Mouse (Mus musculus): ENCODE results near the gene Cd276. TPM values are rescaled to one million over a fixed set of nuclear protein-coding genes. Genes with fewer than 3 reads are reported as not detected.

The Cd276 gene
- total RNA-seq, 1 experiment = 23.4 TPM

DNA sequence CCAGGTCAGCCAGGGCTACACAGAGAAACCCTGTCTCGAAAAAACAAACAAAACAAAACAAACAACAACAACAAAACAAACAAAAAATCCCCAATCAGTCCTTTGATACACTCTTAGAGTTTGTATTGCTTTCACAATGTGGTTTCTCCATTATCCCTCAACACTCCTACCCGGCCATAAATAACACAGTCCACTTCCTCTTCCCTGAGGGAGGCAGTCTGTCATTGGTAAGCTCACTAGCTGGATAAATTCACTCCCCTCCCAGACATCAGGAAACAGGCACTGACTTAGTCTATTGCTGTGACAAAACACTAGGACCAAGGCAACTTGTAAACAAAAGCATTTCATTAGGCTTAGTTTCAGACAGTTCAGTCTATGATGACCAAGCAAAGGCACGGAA lies 5.0 kb upstream of the Cd276 start:
- H3K4me3 ChIP-seq (ENCODE audit: insufficient read depth in 1 of 2, low read depth in 1 of 2, low read length in 2 of 2, poor library complexity in 1 of 2, severe bottlenecking in 1 of 2) = no peak overlapping the region
- no peak overlapping the region for H3K27ac ChIP-seq (ENCODE audit: insufficient read depth, low read depth, low read length, poor library complexity, severe bottlenecking)
- in situ Hi-C loops (cut with MboI; ENCODE audit: low sequenced_read_pairs in 2 of 2, unreplicated experiment in 2 of 2) = no loop called here
- H3K4me1 ChIP-seq (ENCODE audit: control insufficient read depth in 2 of 2, insufficient read depth in 2 of 2, low read length in 2 of 2, poor library complexity in 1 of 2) = peaks cover 8 to 12% of the 10 kb centered on the region in 2 experiments
- H3K36me3 ChIP-seq (ENCODE audit: control insufficient read depth, insufficient read depth, low read length, poor library complexity, severe bottlenecking) = no peaks in the 10 kb centered on the region
- H3K9me3 ChIP-seq (ENCODE audit: control insufficient read depth, insufficient read depth, low read depth, low read length) = no peaks in the 10 kb centered on the region
- H3K9ac ChIP-seq (ENCODE audit: insufficient read depth, low read depth, low read length, poor library complexity, severe bottlenecking) = no peak overlapping the region
- TF ChIP-seq CHD2 (IDR thresholded peaks at IDR 0.05; ENCODE audit: low read depth, low read length) (no peak), ZC3H11A (IDR thresholded peaks at IDR 0.05; ENCODE audit: borderline replicate concordance, low read depth, low read length) (no peak), HCFC1 (IDR thresholded peaks at IDR 0.05; ENCODE audit: borderline replicate concordance, insufficient read depth, low read length) (no peak), ZNF384 (IDR thresholded peaks at IDR 0.05; ENCODE audit: low read depth, low read length) (no peak), MAFK (IDR thresholded peaks at IDR 0.05; ENCODE audit: insufficient read depth, low read depth, low read length) (no peak)
- no peak for DNase-seq (ENCODE audit: low read depth, low spot score)

DNA sequence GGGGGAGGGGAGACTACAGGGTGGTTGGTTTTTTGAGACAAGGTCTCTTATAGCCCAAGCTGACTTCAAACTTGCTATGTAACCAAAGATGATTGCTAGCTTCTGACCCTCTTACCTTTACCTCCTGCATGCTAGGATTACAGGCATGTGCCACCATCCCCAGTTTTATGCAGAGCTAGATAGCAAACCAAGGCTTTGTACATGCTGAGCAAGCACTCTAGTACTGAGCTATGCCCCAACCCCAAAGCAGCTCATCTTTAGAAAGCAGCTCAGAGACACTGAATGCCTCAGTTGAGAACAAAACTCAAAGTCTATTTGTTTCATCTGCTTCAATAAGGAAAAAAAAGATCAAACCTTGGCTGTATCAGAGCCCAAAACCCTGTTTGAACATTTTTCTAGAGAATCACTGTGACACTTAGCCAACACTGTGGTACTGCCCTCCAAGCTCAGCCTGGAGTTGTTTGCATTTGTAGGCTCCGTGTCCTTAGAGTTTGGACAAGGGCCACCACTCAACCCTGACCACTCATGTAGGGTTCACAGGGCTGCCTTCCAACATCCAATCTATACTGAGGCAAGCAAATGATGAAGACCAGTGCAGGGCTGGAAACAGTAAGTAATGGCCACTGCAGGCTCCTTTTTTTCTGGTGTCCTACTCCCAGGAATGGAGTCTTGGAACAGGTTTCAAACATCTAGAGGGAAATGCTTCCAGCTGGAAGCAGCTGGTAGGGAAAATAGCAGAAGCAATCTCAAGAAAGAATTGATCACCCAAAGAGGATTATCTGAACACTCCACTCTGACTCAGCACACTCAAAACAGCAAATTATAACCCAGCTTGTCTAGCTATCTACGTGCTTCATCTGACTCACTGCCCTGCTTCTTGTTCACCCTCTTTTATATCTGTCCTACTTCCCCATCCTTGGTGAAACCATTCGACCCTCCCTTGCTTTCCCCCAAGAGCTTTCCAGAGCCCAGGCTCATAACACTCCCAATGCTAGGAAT lies 2.5 kb upstream of the Cd276 start:
- Histone ChIP-seq H3K27ac (ENCODE audit: insufficient read depth, low read depth, low read length, poor library complexity, severe bottlenecking) (no peak overlapping the region; the same call in 1 of the 2 replicates), H3K36me3 (ENCODE audit: control insufficient read depth, insufficient read depth, low read length, poor library complexity, severe bottlenecking) (no peaks in the 10 kb centered on the region), H3K4me3 (ENCODE audit: insufficient read depth in 1 of 2, low read depth in 1 of 2, low read length in 2 of 2, poor library complexity in 1 of 2, severe bottlenecking in 1 of 2) (no peak overlapping the region), H3K9me3 (ENCODE audit: control insufficient read depth, insufficient read depth, low read depth, low read length) (no peaks in the 10 kb centered on the region), H3K4me1 (ENCODE audit: control insufficient read depth in 2 of 2, insufficient read depth in 2 of 2, low read length in 2 of 2, poor library complexity in 1 of 2) (peaks cover 9 to 14% of the 10 kb centered on the region in 2 experiments), H3K9ac (ENCODE audit: insufficient read depth, low read depth, low read length, poor library complexity, severe bottlenecking) (no peak overlapping the region)
- no peak for DNase-seq (ENCODE audit: low read depth, low spot score)
- TF ChIP-seq CHD2 (IDR thresholded peaks at IDR 0.05; ENCODE audit: low read depth, low read length) = no peak
- no peak for TF ChIP-seq ZC3H11A (IDR thresholded peaks at IDR 0.05; ENCODE audit: borderline replicate concordance, low read depth, low read length)
- peak; percentile 58; the same call in 1 of the 2 replicates for TF ChIP-seq MAFK (IDR thresholded peaks at IDR 0.05; ENCODE audit: insufficient read depth, low read depth, low read length)
- in situ Hi-C loops (cut with MboI; ENCODE audit: low sequenced_read_pairs in 2 of 2, unreplicated experiment in 2 of 2) = no loop called here

DNA sequence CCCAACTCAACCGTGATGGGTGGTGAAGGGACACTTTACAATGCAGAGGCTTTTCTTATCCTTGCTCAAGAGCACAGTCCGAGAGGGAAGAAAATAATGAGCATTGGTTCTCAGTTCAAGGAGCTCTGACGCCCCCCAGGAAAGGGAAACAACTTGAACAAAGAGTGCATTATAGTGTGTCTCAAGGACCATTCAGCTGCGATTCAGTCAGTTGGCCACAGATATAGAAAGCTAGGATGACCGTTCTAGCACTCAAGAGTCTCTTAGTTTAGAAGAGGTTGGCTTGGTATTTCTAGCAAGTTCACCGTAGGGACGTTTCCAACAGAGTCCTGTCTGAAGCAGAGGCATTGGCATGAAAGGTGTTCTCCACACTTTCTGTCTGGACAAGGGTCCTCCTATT lies 1.4 kb upstream of the Cd276 start:
- no peak overlapping the region for H3K4me3 ChIP-seq (ENCODE audit: insufficient read depth in 1 of 2, low read depth in 1 of 2, low read length in 2 of 2, poor library complexity in 1 of 2, severe bottlenecking in 1 of 2)
- H3K4me1 ChIP-seq (ENCODE audit: control insufficient read depth in 2 of 2, insufficient read depth in 2 of 2, low read length in 2 of 2, poor library complexity in 1 of 2) = peaks cover 9 to 16% of the 10 kb centered on the region in 2 experiments
- H3K9ac ChIP-seq (ENCODE audit: insufficient read depth, low read depth, low read length, poor library complexity, severe bottlenecking) = 0 out of 2 replicates have a peak overlapping the region, but pooled peaks have one; percentile 31
- in situ Hi-C loops (cut with MboI; ENCODE audit: low sequenced_read_pairs in 2 of 2, unreplicated experiment in 2 of 2) = no loop called here
- no peak overlapping the region for H3K27ac ChIP-seq (ENCODE audit: insufficient read depth, low read depth, low read length, poor library complexity, severe bottlenecking)
- no peak for DNase-seq (ENCODE audit: low read depth, low spot score)
- H3K9me3 ChIP-seq (ENCODE audit: control insufficient read depth, insufficient read depth, low read depth, low read length) = no peaks in the 10 kb centered on the region
- TF ChIP-seq ZNF384 (IDR thresholded peaks at IDR 0.05; ENCODE audit: low read depth, low read length) (no peak), CHD2 (IDR thresholded peaks at IDR 0.05; ENCODE audit: low read depth, low read length) (no peak), ZC3H11A (IDR thresholded peaks at IDR 0.05; ENCODE audit: borderline replicate concordance, low read depth, low read length) (no peak), MAFK (IDR thresholded peaks at IDR 0.05; ENCODE audit: insufficient read depth, low read depth, low read length) (no peak), HCFC1 (IDR thresholded peaks at IDR 0.05; ENCODE audit: borderline replicate concordance, insufficient read depth, low read length) (no peak)
- peaks cover 3% of the 10 kb centered on the region; the same call in 1 of the 2 replicates for H3K36me3 ChIP-seq (ENCODE audit: control insufficient read depth, insufficient read depth, low read length, poor library complexity, severe bottlenecking)

DNA sequence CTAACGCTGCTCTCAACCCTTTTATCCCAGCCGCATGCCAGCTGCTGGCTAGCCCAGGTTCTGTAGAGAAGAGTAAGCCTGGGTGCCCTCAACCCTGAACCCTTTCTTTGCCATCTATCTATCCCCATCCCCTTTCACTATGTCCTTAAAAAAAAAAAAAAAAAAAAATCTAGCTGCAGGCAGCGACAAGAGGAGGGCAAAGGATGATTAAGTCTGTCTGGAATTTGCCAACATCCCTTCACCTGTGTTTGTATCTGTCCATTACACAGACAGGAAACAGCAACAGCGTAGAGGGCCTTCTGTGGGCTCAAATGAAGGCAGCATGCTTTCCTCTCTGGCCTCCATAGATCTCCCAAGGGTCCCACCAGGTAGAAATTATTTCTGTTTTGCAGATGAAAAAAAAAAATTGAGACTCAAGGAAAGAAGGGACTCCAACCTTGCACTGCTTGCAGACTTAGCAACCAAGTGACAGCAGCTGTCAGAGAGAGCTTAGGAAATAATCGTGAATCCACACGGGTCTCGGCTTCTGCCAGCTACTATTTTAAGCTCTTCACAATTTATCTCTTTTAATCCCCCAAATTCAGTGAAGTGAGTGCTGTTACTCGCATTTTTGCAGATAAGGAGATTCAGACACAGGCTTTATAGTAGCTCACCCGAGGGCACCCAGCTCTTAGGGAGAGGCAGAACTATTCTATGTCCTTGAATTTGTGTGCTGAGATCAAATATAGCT lies 613 bp upstream of the Cd276 start:
- Histone ChIP-seq H3K27ac (ENCODE audit: insufficient read depth, low read depth, low read length, poor library complexity, severe bottlenecking) (no peak overlapping the region), H3K36me3 (ENCODE audit: control insufficient read depth, insufficient read depth, low read length, poor library complexity, severe bottlenecking) (peaks cover 3% of the 10 kb centered on the region; the same call in 1 of the 2 replicates), H3K4me3 (ENCODE audit: insufficient read depth in 1 of 2, low read depth in 1 of 2, low read length in 2 of 2, poor library complexity in 1 of 2, severe bottlenecking in 1 of 2) (peak overlapping the region; percentile 76 to 86), H3K4me1 (ENCODE audit: control insufficient read depth in 2 of 2, insufficient read depth in 2 of 2, low read length in 2 of 2, poor library complexity in 1 of 2) (peaks cover 9 to 16% of the 10 kb centered on the region in 2 experiments), H3K9ac (ENCODE audit: insufficient read depth, low read depth, low read length, poor library complexity, severe bottlenecking) (peak overlapping the region; percentile 84; the same call in 1 of the 2 replicates), H3K9me3 (ENCODE audit: control insufficient read depth, insufficient read depth, low read depth, low read length) (no peaks in the 10 kb centered on the region)
- DNase-seq (ENCODE audit: low read depth, low spot score) = no peak
- TF ChIP-seq ZNF384 (IDR thresholded peaks at IDR 0.05; ENCODE audit: low read depth, low read length) = peak; percentile 70; the same call in 1 of the 2 replicates
- TF ChIP-seq ZC3H11A (IDR thresholded peaks at IDR 0.05; ENCODE audit: borderline replicate concordance, low read depth, low read length) = no peak
- no peak for TF ChIP-seq MAFK (IDR thresholded peaks at IDR 0.05; ENCODE audit: insufficient read depth, low read depth, low read length)
- no peak for TF ChIP-seq HCFC1 (IDR thresholded peaks at IDR 0.05; ENCODE audit: borderline replicate concordance, insufficient read depth, low read length)
- TF ChIP-seq CHD2 (IDR thresholded peaks at IDR 0.05; ENCODE audit: low read depth, low read length) = no peak
- in situ Hi-C loops (cut with MboI; ENCODE audit: low sequenced_read_pairs in 2 of 2, unreplicated experiment in 2 of 2) = no loop called here

All from ES-E14 (cell line).